Mouse (Mus musculus): ENCODE results near the gene Rnf150.

Rnf150 gene

GRCm38 (mm10) chr8:82943223-82944006 is 80.3 kb downstream of the Rnf150 start:
- no peak for DNase-seq (ENCODE audit: low spot score)

- DNase-seq (ENCODE audit: low spot score): no peak
Observed at GRCm38 (mm10) chr8:82945867-82946266, 82.7 kb downstream of the Rnf150 start.

- no peak for DNase-seq (ENCODE audit: low spot score)
Observed at GRCm38 (mm10) chr8:82946658-82947057, 83.5 kb downstream of the Rnf150 start.

- no peak for DNase-seq (ENCODE audit: low spot score)
Observed at GRCm38 (mm10) chr8:82955162-82955754, 92.1 kb downstream of the Rnf150 start.

GRCm38 (mm10) chr8:82959491-82959890 is 96.3 kb downstream of the Rnf150 start:
- DNase-seq (ENCODE audit: low spot score): no peak

- DNase-seq (ENCODE audit: low spot score): no peak
Observed at GRCm38 (mm10) chr8:82959980-82960610, 96.9 kb downstream of the Rnf150 start.

GRCm38 (mm10) chr8:82964537-82964936 is 101.4 kb downstream of the Rnf150 start:
- DNase-seq (ENCODE audit: low spot score): no peak

- DNase-seq (ENCODE audit: low spot score): no peak
Observed at GRCm38 (mm10) chr8:82967879-82968678, 104.9 kb downstream of the Rnf150 start.

GRCm38 (mm10) chr8:82969967-82970366 is 106.8 kb downstream of the Rnf150 start:
- no peak for DNase-seq (ENCODE audit: low spot score)

- no peak for DNase-seq (ENCODE audit: low spot score)
Observed at GRCm38 (mm10) chr8:82972812-82973211, 109.7 kb downstream of the Rnf150 start.

- DNase-seq (ENCODE audit: low spot score): no peak
Observed at GRCm38 (mm10) chr8:82973331-82973730, 110.2 kb downstream of the Rnf150 start.

- no peak for DNase-seq (ENCODE audit: low spot score)
Observed at GRCm38 (mm10) chr8:82981244-82981855, 118.2 kb downstream of the Rnf150 start.

- no peak for DNase-seq (ENCODE audit: low spot score)
Observed at GRCm38 (mm10) chr8:82982873-82983272, 119.7 kb downstream of the Rnf150 start.

- DNase-seq (ENCODE audit: low spot score): no peak
Observed at GRCm38 (mm10) chr8:82983301-82983700, 120.1 kb downstream of the Rnf150 start.

- DNase-seq (ENCODE audit: low spot score): no peak
Observed at GRCm38 (mm10) chr8:82992093-82992492, 128.9 kb downstream of the Rnf150 start.

GRCm38 (mm10) chr8:82995727-82996438 is 132.7 kb downstream of the Rnf150 start:
- no peak for DNase-seq (ENCODE audit: low spot score)

- DNase-seq (ENCODE audit: low spot score): no peak
Observed at GRCm38 (mm10) chr8:82996843-82997242, 133.7 kb downstream of the Rnf150 start.

GRCm38 (mm10) chr8:82998778-82999177 is 135.6 kb downstream of the Rnf150 start:
- DNase-seq (ENCODE audit: low spot score): no peak

- no peak for DNase-seq (ENCODE audit: low spot score)
Observed at GRCm38 (mm10) chr8:83003187-83003586, 140.0 kb downstream of the Rnf150 start.

GRCm38 (mm10) chr8:83009481-83009880 is 146.3 kb downstream of the Rnf150 start:
- no peak for DNase-seq (ENCODE audit: low spot score)

GRCm38 (mm10) chr8:83011286-83011685 is 148.1 kb downstream of the Rnf150 start:
- DNase-seq (ENCODE audit: low spot score): no peak

Measured in testis, postnatal 10 days (tissue).